Mouse (Mus musculus): ENCODE data around the gene Gm21985.

DNA sequence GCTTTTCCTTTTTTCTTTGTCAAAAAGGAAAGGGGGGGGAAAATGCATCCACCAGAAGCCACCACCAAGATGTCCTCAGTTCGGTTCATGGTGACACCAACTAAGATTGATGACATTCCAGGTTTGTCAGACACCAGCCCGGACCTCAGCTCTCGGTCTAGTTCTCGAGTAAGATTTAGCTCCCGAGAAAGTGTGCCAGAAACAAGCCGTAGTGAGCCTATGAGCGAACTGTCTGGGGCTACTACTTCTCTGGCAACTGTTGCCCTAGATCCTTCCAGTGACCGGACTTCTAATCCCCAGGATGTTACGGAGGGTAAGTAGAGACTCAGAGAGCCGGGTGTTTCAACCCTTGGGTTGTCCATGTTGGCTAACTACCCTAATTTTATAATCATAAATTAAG is 666 bp downstream of the Gm21985 start:
- TF ChIP-seq POLR2A (IDR thresholded peaks at IDR 0.05; ENCODE audit: borderline replicate concordance, extremely low read depth, insufficient read depth, insufficient read length, poor library complexity, severe bottlenecking) (no peak), CTCF (IDR thresholded peaks at IDR 0.05; ENCODE audit: borderline replicate concordance, extremely low read depth, insufficient read depth, insufficient read length) (no peak)

All from brain, embryonic 14.5 days (tissue).